Mouse (Mus musculus) kidney, adult 2 months (tissue): ENCODE data around the gene Cd200. TPM values are rescaled to one million over a fixed set of nuclear protein-coding genes. Genes with fewer than 3 reads are reported as not detected.

ENCODE experiments used
- DNase-seq: peaks from one replicate; pipeline ENCODE4 v3.0.0; 2021
- H3K27ac ChIP-seq: fragments of 200-500 bp; 2 replicates; pipeline ENCODE4 v1.5.1; 2012; ENCODE audit warnings: low read depth, low read length, control low read depth, inconsistent platforms; ENCODE audit not compliant: insufficient read depth
- H3K27me3 ChIP-seq: fragments of 200-500 bp; replicated peaks from 2 replicates; pipeline ENCODE4 v1.6.1; 2012; ENCODE audit warnings: mild to moderate bottlenecking, moderate library complexity, low read length, inconsistent platforms; ENCODE audit not compliant: control insufficient read depth, insufficient read depth
- H3K36me3 ChIP-seq: fragments of 200-500 bp; 2 replicates; pipeline ENCODE4 v1.6.1; 2012; ENCODE audit warnings: mild to moderate bottlenecking, moderate library complexity, low read length, inconsistent platforms; ENCODE audit not compliant: control insufficient read depth, insufficient read depth
- H3K4me1 ChIP-seq: fragments of 200-500 bp; 2 replicates; pipeline ENCODE4 v1.6.1; 2011; ENCODE audit warnings: low read length; ENCODE audit not compliant: control insufficient read depth, insufficient read depth
- H3K4me3 ChIP-seq: fragments of 200-500 bp; 2 replicates; pipeline ENCODE4 v1.5.1; 2011; ENCODE audit warnings: mild to moderate bottlenecking, low read depth, low read length, control low read depth; ENCODE audit not compliant: insufficient read depth
- CTCF ChIP-seq: fragments of 200-500 bp; conservative IDR thresholded peaks from 2 replicates; pipeline ENCODE4 v1.5.1; 2011; ENCODE audit warnings: low read depth, mild to moderate bottlenecking, control low read depth, low read length, moderate library complexity, mixed read lengths; ENCODE audit not compliant: insufficient read depth, insufficient read length
- POLR2A ChIP-seq: fragments of 200-500 bp; IDR thresholded peaks from one replicate; pipeline ENCODE4 v1.6.1; 2011; ENCODE audit warnings: low read depth, low read length, control low read depth
- WGBS: fragments of 180-500 bp; shearing (Covaris S2); methylation state at CpG from one replicate; pipeline ENCODE4 v1.1.7; 2018; 5-methylcytosine and 5-hydroxymethylcytosine counted together
- polyA plus RNA-seq: library from polyadenylated mRNA; depleted of rRNA; stranded (reverse); fragments of >200 nt; gene quantifications from 2 replicates; pipeline ENCODE4 v1.2.3, GENCODE M21; 2012

The Cd200 gene
- polyA plus RNA-seq, 1 experiment, result 72.9 TPM

DNA sequence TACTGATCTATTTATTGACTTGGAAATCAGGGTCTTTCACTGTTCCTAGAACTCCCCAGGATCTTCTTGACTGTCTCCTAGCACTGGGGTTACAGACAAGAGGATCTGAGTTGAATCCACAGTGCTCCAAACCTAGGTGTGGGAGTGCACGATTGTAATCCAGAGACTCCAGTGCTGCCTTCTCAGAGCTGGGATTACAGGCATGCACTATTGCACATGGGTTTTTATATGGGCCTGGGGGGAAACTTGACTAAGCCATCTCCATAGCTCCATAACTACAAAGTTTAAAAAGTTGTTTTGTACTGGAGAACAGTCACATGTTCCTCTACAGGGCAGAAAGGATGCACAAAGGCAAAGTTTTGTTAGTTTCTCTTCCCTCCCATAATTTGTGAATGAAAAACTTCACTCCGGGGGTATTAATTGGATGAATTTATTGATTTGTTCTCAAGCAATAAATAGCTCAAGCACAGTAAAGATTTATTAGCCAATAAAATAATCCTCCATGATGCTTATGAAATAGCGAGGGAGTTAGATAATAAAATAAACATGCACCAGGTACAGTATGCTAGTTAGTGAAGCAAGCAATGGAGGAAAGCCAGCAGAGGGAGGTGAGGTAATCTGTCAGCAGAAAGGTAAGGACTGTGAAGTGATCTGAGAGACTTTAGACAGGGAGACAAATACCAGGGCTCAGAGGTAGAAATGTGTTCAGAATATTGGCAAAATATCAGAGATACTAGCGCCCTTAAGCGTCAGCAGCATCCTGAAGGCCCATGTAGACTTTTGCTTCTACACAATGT is 30.5 kb downstream of the Cd200 start:
- WGBS, result 74% methylated on average over 5 of the region's 5 CpGs
- no peak for DNase-seq

DNA sequence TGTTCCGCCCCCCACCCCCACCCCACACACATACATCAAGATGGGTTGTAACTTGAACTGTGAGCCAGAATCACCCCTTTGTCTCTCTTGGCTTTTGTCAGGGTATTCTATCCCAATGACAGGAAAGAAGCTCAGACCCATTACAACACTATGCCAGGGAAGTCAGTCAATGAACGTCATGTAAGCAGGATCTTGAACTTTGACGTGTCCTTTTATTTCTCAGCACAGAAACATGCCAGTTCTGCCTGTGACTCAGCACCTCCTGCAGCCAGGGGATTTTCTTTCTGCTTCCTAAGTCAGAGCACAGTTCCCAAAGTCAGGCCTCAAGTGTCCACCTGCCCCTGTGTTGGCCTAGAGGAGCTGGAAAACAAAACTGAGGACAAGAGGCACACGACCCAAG is 31.5 kb downstream of the Cd200 start:
- DNase-seq, result no peak
- no peak for TF ChIP-seq CTCF
- TF ChIP-seq POLR2A, result no peak

More for the DNA sequence above, 30.5 kb downstream of the Cd200 start:
- Histone ChIP-seq H3K4me1 (no peaks in the 10 kb centered on the region), H3K27ac (no peak overlapping the region), H3K27me3 (no peaks in the 10 kb centered on the region), H3K36me3 (no peaks in the 10 kb centered on the region), H3K4me3 (no peak overlapping the region)
- TF ChIP-seq CTCF, result no peak
- no peak for TF ChIP-seq POLR2A

DNA sequence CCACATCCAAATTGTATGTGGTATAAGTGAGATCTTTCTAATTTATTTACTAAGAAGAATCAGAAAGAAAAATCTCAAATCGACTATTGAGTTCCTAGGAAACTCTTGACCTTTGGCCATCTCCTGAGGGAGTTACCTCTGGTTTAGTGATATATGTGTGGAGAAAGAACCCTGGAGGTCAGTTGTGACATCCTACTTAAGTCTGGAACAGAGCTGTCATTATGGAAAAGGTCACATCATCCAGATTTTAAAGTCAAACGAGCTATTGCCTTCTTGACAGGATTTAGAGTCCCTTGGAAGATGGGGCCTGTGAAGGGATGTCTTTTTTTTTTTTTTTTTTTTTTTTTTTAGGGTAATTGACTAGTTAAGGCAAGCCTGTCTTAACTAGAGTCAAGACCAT is 32.0 kb downstream of the Cd200 start:
- TF ChIP-seq CTCF (no peak), POLR2A (no peak)
- DNase-seq, result no peak
- WGBS, result 29% methylated on average over 2 of the region's 2 CpGs

More for the DNA sequence above, 31.5 kb downstream of the Cd200 start:
- Histone ChIP-seq H3K36me3 (no peaks in the 10 kb centered on the region), H3K4me1 (no peaks in the 10 kb centered on the region), H3K4me3 (no peak overlapping the region), H3K27ac (peak overlapping the region; percentile 19; the same call in 1 of the 2 replicates), H3K27me3 (no peaks in the 10 kb centered on the region)
- 77% methylated on average over 4 of the region's 4 CpGs for WGBS

DNA sequence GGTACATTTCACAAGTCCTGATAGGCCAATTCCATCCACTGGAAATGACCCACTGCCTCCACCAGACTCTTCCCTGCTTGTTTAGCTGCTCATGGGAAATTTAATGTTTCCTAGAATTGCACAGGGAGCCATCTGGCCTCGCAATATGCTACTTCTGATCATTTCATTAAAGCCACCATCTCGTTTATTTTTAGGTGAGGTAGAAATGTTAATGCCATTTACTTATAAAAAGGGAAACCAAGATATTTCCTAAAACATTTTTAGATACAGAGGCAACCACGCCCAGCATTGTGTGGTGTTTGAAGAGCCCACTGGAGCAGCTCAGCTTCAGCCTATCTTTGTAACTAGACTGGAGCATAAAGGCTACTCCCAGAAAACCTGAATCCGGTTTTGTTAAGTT is 32.6 kb downstream of the Cd200 start:
- H3K27me3 ChIP-seq, result no peaks in the 10 kb centered on the region
- 71% methylated on average over 4 of the region's 4 CpGs for WGBS
- no peaks in the 10 kb centered on the region for H3K4me1 ChIP-seq
- H3K27ac ChIP-seq, result peak overlapping the region; percentile 82
- no peak overlapping the region for H3K4me3 ChIP-seq
- DNase-seq, result peak; percentile 49
- no peak for TF ChIP-seq CTCF
- no peak for TF ChIP-seq POLR2A
- H3K36me3 ChIP-seq, result no peaks in the 10 kb centered on the region

More for the DNA sequence above, 32.0 kb downstream of the Cd200 start:
- Histone ChIP-seq H3K4me1 (no peaks in the 10 kb centered on the region), H3K4me3 (no peak overlapping the region), H3K36me3 (no peaks in the 10 kb centered on the region), H3K27me3 (no peaks in the 10 kb centered on the region), H3K27ac (peak overlapping the region; percentile 19; the same call in 1 of the 2 replicates)

DNA sequence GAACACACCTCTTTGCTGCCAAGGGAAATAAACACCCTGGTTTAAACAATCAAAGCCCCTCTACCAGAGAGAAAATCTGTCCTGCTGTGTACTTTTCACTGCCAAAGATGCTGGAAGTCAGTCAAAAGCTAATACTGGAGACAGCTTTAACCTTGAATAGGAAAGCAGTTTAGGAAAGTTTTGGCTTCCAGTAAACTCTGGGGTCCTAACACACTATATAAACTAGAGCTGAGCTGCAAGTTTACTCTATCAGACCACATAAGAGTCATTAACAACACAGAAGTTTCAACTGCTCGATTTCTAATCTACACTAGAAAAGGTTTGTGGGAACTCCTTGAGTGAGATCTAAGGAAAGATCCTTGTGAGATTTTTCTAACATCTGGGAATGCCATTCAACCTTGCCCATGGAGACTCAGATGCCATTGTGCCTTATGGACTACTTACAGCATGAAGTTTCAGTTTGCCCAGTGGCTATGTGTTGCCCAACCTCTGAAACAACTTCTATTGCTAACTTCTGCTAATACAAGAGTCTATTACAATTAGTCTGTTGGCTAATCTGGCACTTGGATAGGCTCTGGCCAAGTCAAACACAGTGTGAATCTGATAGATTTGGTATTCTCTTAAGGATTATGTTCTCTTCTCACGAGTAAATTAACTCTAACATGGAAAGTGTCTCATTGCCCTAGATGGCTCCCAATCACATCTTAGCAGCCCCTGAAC is 33.2 kb downstream of the Cd200 start:
- 76% methylated on average over 2 of the region's 2 CpGs for WGBS

DNA sequence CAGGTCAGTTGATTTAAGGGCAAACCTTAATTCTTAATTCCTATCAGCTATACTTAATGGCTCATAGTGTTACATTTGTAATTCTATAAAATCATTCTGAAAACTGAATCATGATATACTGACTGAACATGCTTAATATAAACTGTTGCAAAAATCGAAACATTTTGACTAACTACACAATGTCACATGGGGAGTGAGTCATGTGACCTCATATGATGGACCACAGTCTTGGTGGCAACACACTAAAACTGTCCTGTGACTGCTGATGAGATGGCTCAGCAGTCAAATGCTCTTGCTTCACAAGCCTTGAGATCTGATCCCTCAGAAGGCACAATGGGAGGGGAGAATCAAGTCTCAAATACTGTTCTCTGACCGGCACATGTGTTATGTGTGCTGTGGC is 34.8 kb downstream of the Cd200 start:
- H3K4me3 ChIP-seq, result no peak overlapping the region
- H3K27me3 ChIP-seq, result no peaks in the 10 kb centered on the region
- no peaks in the 10 kb centered on the region for H3K4me1 ChIP-seq
- no peak overlapping the region for H3K27ac ChIP-seq
- 91% methylated on average over 2 of the region's 2 CpGs for WGBS
- no peak for DNase-seq
- no peak for TF ChIP-seq POLR2A
- no peaks in the 10 kb centered on the region for H3K36me3 ChIP-seq

More for the DNA sequence above, 33.2 kb downstream of the Cd200 start:
- H3K27me3 ChIP-seq, result no peaks in the 10 kb centered on the region
- H3K36me3 ChIP-seq, result no peaks in the 10 kb centered on the region
- peak overlapping the region; percentile 82 for H3K27ac ChIP-seq
- H3K4me1 ChIP-seq, result no peaks in the 10 kb centered on the region
- DNase-seq, result no peak
- TF ChIP-seq POLR2A (no peak), CTCF (no peak)
- H3K4me3 ChIP-seq, result no peak overlapping the region

DNA sequence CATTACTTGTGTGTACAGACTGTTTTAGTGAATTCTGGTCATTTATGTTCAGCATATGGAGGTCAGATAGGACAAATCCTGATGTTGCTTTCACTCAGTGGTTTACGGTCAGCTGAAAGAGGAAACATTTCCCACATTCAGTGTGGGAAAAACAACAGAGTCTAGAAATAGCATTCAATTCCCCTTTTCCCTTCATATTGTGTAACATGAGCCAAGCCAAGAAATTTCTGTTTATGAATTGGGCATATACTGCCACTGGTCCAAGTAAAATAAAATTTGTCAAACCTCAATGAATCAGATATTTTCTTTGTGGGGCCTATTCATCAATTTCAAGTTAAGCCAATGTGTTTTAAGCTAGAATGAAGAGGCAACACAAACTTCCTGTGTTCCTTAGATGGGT is 37.8 kb downstream of the Cd200 start:
- no peaks in the 10 kb centered on the region for H3K27me3 ChIP-seq
- no peak for DNase-seq
- no peak overlapping the region for H3K4me3 ChIP-seq
- no peaks in the 10 kb centered on the region for H3K36me3 ChIP-seq
- WGBS, result 76% methylated on average over 1 of the region's 1 CpGs
- H3K4me1 ChIP-seq, result no peaks in the 10 kb centered on the region
- peak overlapping the region; percentile 23; the same call in 1 of the 2 replicates for H3K27ac ChIP-seq
- TF ChIP-seq CTCF (no peak), POLR2A (no peak)
